Mouse (Mus musculus) liver, postnatal 0 days (tissue): Measurements from ENCODE around the gene Ccdc12.

Experiments
- CTCF ChIP-seq: sonication (generic); IDR thresholded peaks from 2 replicates; pipeline ENCODE4 v1.5.1; 2016; ENCODE audit warnings: antibody characterized with exemption, low read depth
- EP300 ChIP-seq: IDR thresholded peaks from 2 replicates; pipeline ENCODE4 v1.6.1; 2016; ENCODE audit warnings: antibody characterized with exemption, low read depth, mild to moderate bottlenecking

GRCm38 (mm10) chr9:110656249-110657221 lies at the start of gene Ccdc12:
- peak; percentile 21; the same call in 1 of the 2 replicates for TF ChIP-seq CTCF
- TF ChIP-seq EP300: peak; percentile 44; the same call in 1 of the 2 replicates
